Mouse (Mus musculus) embryonic facial prominence, embryonic 10.5 days (tissue): Measurements from ENCODE around the gene Slc43a2. TPM values are rescaled to one million over a fixed set of nuclear protein-coding genes. Genes with fewer than 3 reads are reported as not detected.

Experiments used
- DNase-seq: peaks from one replicate; pipeline ENCODE4 v3.0.0-alpha.2; 2017; ENCODE audit warnings: low spot score
- H3K27ac ChIP-seq: fragments of 300-500 bp; sonication (generic); replicated peaks from 2 replicates; pipeline ENCODE4 v1.5.1; 2016; ENCODE audit warnings: mild to moderate bottlenecking
- H3K27me3 ChIP-seq: fragments of 300-500 bp; sonication (generic); replicated peaks from 2 replicates; pipeline ENCODE4 v1.6.1; 2016; ENCODE audit warnings: low read depth, mild to moderate bottlenecking; ENCODE audit not compliant: poor library complexity, severe bottlenecking
- H3K36me3 ChIP-seq: fragments of 300-500 bp; sonication (generic); replicated peaks from 2 replicates; pipeline ENCODE4 v1.6.1; 2016; ENCODE audit warnings: mild to moderate bottlenecking, moderate library complexity
- H3K4me1 ChIP-seq: fragments of 300-500 bp; sonication (generic); 2 replicates; pipeline ENCODE4 v1.6.1; 2016
- H3K4me3 ChIP-seq: fragments of 300-500 bp; sonication (generic); 2 replicates; pipeline ENCODE4 v1.5.1; 2016; ENCODE audit warnings: mild to moderate bottlenecking, moderate library complexity
- H3K9me3 ChIP-seq: fragments of 300-500 bp; sonication (generic); 2 replicates; pipeline ENCODE4 v1.6.1; 2016; ENCODE audit warnings: mild to moderate bottlenecking
- WGBS: fragments of 180-500 bp; shearing (Covaris S2); methylation state at CpG from one replicate; pipeline ENCODE4 v1.1.7; 2016; 5-methylcytosine and 5-hydroxymethylcytosine counted together
- polyA plus RNA-seq: library from polyadenylated mRNA; unstranded; fragments of >200 nt; fragmentation: Nextera tagmentation; extraction: Ambion mirVana; gene quantifications from 2 replicates; pipeline ENCODE4 v1.2.1, GENCODE M21; 2016

Slc43a2 gene
- polyA plus RNA-seq: 5.1 and 5.6 TPM in 2 replicates

GRCm38 (mm10) chr11:75531469-75532242, at the start of gene Slc43a2:
Gene Slc43a2, plus strand, starts transcription at chr11:75531694.
- Histone ChIP-seq H3K27ac (peak within 1 kb of the TSS; percentile 96), H3K4me1 (peaks cover 24% of the 10 kb centered on the region), H3K4me3 (peak within 1 kb of the TSS; percentile 69), H3K27me3 (peaks cover 12% of the 10 kb centered on the region; the same call in 1 of the 2 replicates), H3K36me3 (no peaks in the 10 kb centered on the region), H3K9me3 (no peaks in the 10 kb centered on the region)
- DNase-seq: peak; percentile 98
- under 1% methylated on average over 62 of the region's 62 CpGs for WGBS

GRCm38 (mm10) chr11:75486192-75486591, 45.3 kb upstream of the Slc43a2 start:
- no peaks in the 10 kb centered on the region; the same call in 1 of the 2 replicates for H3K27me3 ChIP-seq
- peaks cover 35% of the 10 kb centered on the region for H3K36me3 ChIP-seq
- DNase-seq: no peak
- no peaks in the 10 kb centered on the region for H3K9me3 ChIP-seq
- peaks cover 14% of the 10 kb centered on the region for H3K4me1 ChIP-seq
- peak overlapping the region; percentile 96 for H3K27ac ChIP-seq
- peak overlapping the region; percentile 90 for H3K4me3 ChIP-seq
- 24% methylated on average over 3 of the region's 3 CpGs for WGBS

GRCm38 (mm10) chr11:75486601-75487285, 44.8 kb upstream of the Slc43a2 start, which contains the start of gene Prpf8:
Gene Prpf8, plus strand, starts transcription at chr11:75486816.
- peaks cover 14% of the 10 kb centered on the region for H3K4me1 ChIP-seq
- under 1% methylated on average over 52 of the region's 52 CpGs for WGBS
- H3K27ac ChIP-seq: peak within 1 kb of the TSS; percentile 96
- H3K4me3 ChIP-seq: peak within 1 kb of the TSS; percentile 90
- H3K9me3 ChIP-seq: no peaks in the 10 kb centered on the region
- peak; percentile 97 for DNase-seq
- no peaks in the 10 kb centered on the region; the same call in 1 of the 2 replicates for H3K27me3 ChIP-seq
- H3K36me3 ChIP-seq: peaks cover 41% of the 10 kb centered on the region

GRCm38 (mm10) chr11:75487496-75487895, 44.0 kb upstream of the Slc43a2 start:
- peaks cover 48% of the 10 kb centered on the region for H3K36me3 ChIP-seq

GRCm38 (mm10) chr11:75494296-75495049, 37.0 kb upstream of the Slc43a2 start:
- Histone ChIP-seq H3K4me3 (no peak overlapping the region), H3K9me3 (no peaks in the 10 kb centered on the region), H3K27me3 (no peaks in the 10 kb centered on the region), H3K4me1 (no peaks in the 10 kb centered on the region), H3K36me3 (peaks cover 100% of the 10 kb centered on the region), H3K27ac (no peak overlapping the region)
- WGBS: 95% methylated on average over 10 of the region's 10 CpGs
- DNase-seq: no peak

More at GRCm38 (mm10) chr11:75487496-75487895, 44.0 kb upstream of the Slc43a2 start:
- Histone ChIP-seq H3K27ac (peak overlapping the region; percentile 96), H3K4me3 (peak overlapping the region; percentile 90), H3K9me3 (no peaks in the 10 kb centered on the region), H3K27me3 (no peaks in the 10 kb centered on the region; the same call in 1 of the 2 replicates), H3K4me1 (peaks cover 14% of the 10 kb centered on the region)
- no peak for DNase-seq
- 32% methylated on average over 6 of the region's 6 CpGs for WGBS

GRCm38 (mm10) chr11:75498126-75498525, 33.4 kb upstream of the Slc43a2 start:
- WGBS: 86% methylated on average over 1 of the region's 1 CpGs

GRCm38 (mm10) chr11:75508162-75508561, 23.3 kb upstream of the Slc43a2 start:
- Histone ChIP-seq H3K36me3 (peaks cover 85% of the 10 kb centered on the region), H3K9me3 (no peaks in the 10 kb centered on the region), H3K27ac (no peak overlapping the region), H3K4me1 (peaks cover 29% of the 10 kb centered on the region), H3K4me3 (no peak overlapping the region), H3K27me3 (no peaks in the 10 kb centered on the region)
- WGBS: 95% methylated on average over 4 of the region's 4 CpGs
- DNase-seq: no peak

More at GRCm38 (mm10) chr11:75498126-75498525, 33.4 kb upstream of the Slc43a2 start:
- Histone ChIP-seq H3K4me3 (no peak overlapping the region), H3K27me3 (no peaks in the 10 kb centered on the region), H3K36me3 (peaks cover 100% of the 10 kb centered on the region), H3K9me3 (no peaks in the 10 kb centered on the region), H3K27ac (no peak overlapping the region), H3K4me1 (no peaks in the 10 kb centered on the region)
- peak; percentile 7 for DNase-seq

- H3K4me1 ChIP-seq: peaks cover 32% of the 10 kb centered on the region
- H3K36me3 ChIP-seq: peaks cover 78% of the 10 kb centered on the region
- no peaks in the 10 kb centered on the region for H3K27me3 ChIP-seq
- no peak overlapping the region for H3K27ac ChIP-seq
- 70% methylated on average over 8 of the region's 8 CpGs for WGBS
- H3K9me3 ChIP-seq: no peaks in the 10 kb centered on the region
- no peak for DNase-seq
- H3K4me3 ChIP-seq: no peak overlapping the region
Observed at GRCm38 (mm10) chr11:75508904-75509303, 22.6 kb upstream of the Slc43a2 start.

- no peaks in the 10 kb centered on the region for H3K9me3 ChIP-seq
- H3K4me1 ChIP-seq: peaks cover 34% of the 10 kb centered on the region
- peaks cover 67% of the 10 kb centered on the region for H3K36me3 ChIP-seq
- DNase-seq: peak; percentile 79
- peak within 1 kb of the TSS; percentile 74 for H3K27ac ChIP-seq
- H3K27me3 ChIP-seq: no peaks in the 10 kb centered on the region
- H3K4me3 ChIP-seq: peak within 1 kb of the TSS; percentile 67
- 3% methylated on average over 43 of the region's 43 CpGs for WGBS
Observed at GRCm38 (mm10) chr11:75509741-75510626, 21.5 kb upstream of the Slc43a2 start, which contains the start of gene Rilp. Gene Rilp, plus strand, starts transcription at chr11:75510094.

GRCm38 (mm10) chr11:75510627-75510993, 20.9 kb upstream of the Slc43a2 start:
- Histone ChIP-seq H3K4me3 (peak overlapping the region; percentile 67), H3K9me3 (no peaks in the 10 kb centered on the region), H3K27ac (peak overlapping the region; percentile 74), H3K36me3 (peaks cover 64% of the 10 kb centered on the region), H3K27me3 (no peaks in the 10 kb centered on the region), H3K4me1 (peaks cover 34% of the 10 kb centered on the region)
- DNase-seq: peak; percentile 94
- WGBS: 3% methylated on average over 24 of the region's 24 CpGs

- 89% methylated on average over 6 of the region's 6 CpGs for WGBS
Observed at GRCm38 (mm10) chr11:75511213-75511612, 20.3 kb upstream of the Slc43a2 start.

More at GRCm38 (mm10) chr11:75511213-75511612, 20.3 kb upstream of the Slc43a2 start:
- no peak overlapping the region for H3K4me3 ChIP-seq
- H3K27ac ChIP-seq: no peak overlapping the region
- peaks cover 34% of the 10 kb centered on the region for H3K4me1 ChIP-seq
- H3K9me3 ChIP-seq: no peaks in the 10 kb centered on the region
- no peak for DNase-seq
- H3K27me3 ChIP-seq: no peaks in the 10 kb centered on the region
- H3K36me3 ChIP-seq: peaks cover 58% of the 10 kb centered on the region
